Mouse (Mus musculus) forebrain, embryonic 13.5 days (tissue): Measurements from ENCODE around the gene Anks3. TPM values are rescaled to one million over a fixed set of nuclear protein-coding genes. Genes with fewer than 3 reads are reported as not detected.

Experiments used
- ATAC-seq: fragments of 200-750 bp; cut with Nextera tagmentation; 2 replicates; pipeline ENCODE4 v1.8.0; 2017
- H3K27ac ChIP-seq: fragments of 300-500 bp; sonication (generic); 2 replicates; pipeline ENCODE4 v1.5.1; 2015; ENCODE audit warnings: inconsistent platforms, mild to moderate bottlenecking, moderate library complexity
- H3K27me3 ChIP-seq: fragments of 300-500 bp; sonication (generic); 2 replicates; pipeline ENCODE4 v1.6.1; 2015; ENCODE audit warnings: mild to moderate bottlenecking, inconsistent platforms
- H3K36me3 ChIP-seq: fragments of 300-500 bp; sonication (generic); 2 replicates; pipeline ENCODE4 v1.6.1; 2015; ENCODE audit warnings: mild to moderate bottlenecking, inconsistent platforms; ENCODE audit not compliant: poor library complexity, severe bottlenecking
- H3K4me1 ChIP-seq: fragments of 300-500 bp; sonication (generic); 2 replicates; pipeline ENCODE4 v1.6.1; 2015; ENCODE audit warnings: inconsistent platforms
- H3K4me2 ChIP-seq: fragments of 300-500 bp; sonication (generic); 2 replicates; pipeline ENCODE4 v1.6.1; 2015; ENCODE audit warnings: inconsistent platforms, mild to moderate bottlenecking, moderate library complexity
- H3K4me3 ChIP-seq: fragments of 300-500 bp; sonication (generic); 2 replicates; pipeline ENCODE4 v1.5.1; 2015; ENCODE audit warnings: mild to moderate bottlenecking, inconsistent platforms
- H3K9ac ChIP-seq: fragments of 300-500 bp; sonication (generic); 2 replicates; pipeline ENCODE4 v1.6.1; 2015; ENCODE audit warnings: mild to moderate bottlenecking, inconsistent platforms
- H3K9me3 ChIP-seq: fragments of 300-500 bp; sonication (generic); replicated peaks from 2 replicates; pipeline ENCODE4 v1.6.1; 2016; ENCODE audit warnings: inconsistent platforms
- WGBS: fragments of 180-500 bp; shearing (Covaris S2); methylation state at CpG from one replicate; pipeline ENCODE4 v1.1.7; 2015; 5-methylcytosine and 5-hydroxymethylcytosine counted together
- polyA plus RNA-seq: library from polyadenylated mRNA; unstranded; fragments of >200 nt; fragmentation: Nextera tagmentation; extraction: Ambion mirVana; gene quantifications from 2 replicates; pipeline ENCODE4 v1.2.1, GENCODE M21; 2015

The Anks3 gene
- polyA plus RNA-seq, 1 experiment from 2014 or later, result 64.1 TPM

DNA sequence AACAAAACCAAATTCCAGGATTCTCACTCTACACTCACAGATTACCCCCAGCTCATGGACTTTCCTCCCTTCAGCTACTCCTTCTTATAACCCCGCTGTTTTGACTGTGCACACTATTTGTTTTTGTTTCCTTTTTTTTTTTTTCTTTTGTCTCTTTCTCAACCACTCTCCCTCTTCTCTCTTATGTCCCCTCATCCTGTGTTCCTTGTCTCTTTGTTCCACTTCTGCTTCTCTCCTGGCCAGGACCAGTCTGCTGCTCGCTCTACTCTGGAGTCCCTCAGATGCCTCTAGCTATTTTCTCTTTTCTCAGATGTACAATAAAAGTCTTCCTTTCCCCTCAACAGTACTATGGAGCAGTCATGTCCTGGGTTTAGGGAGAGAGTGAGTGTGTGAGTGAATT lies 61.6 kb downstream of the Anks3 start:
- no peak overlapping the region for H3K27ac ChIP-seq
- no peak for ATAC-seq
- no peak overlapping the region for H3K4me3 ChIP-seq
- H3K4me1 ChIP-seq, result peaks cover 5% of the 10 kb centered on the region; the same call in 1 of the 2 replicates
- no peak overlapping the region for H3K9ac ChIP-seq
- no peaks in the 10 kb centered on the region for H3K9me3 ChIP-seq
- WGBS, result 83% methylated on average over 2 of the region's 2 CpGs
- H3K4me2 ChIP-seq, result no peak overlapping the region
- no peaks in the 10 kb centered on the region for H3K27me3 ChIP-seq
- H3K36me3 ChIP-seq, result peaks cover 1% of the 10 kb centered on the region; the same call in 1 of the 2 replicates

DNA sequence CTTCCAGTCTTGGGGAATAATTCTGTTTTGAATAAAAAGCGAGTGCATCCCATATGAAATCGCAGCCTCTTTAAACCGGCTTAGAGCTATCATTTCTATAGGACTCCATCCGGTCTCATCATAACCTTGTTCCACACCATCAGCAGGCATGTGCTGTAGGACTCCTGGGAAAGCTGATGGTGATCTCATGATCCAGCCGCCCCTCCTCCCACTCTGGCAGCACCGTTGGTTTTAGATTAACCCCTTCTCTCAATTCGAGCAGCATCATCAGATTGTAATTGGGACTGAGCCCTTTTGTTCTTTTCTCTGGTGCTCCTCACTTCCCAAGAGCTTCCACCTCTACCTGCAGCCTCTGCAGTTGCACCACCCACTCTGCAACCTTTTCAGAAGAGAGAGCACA lies 62.8 kb downstream of the Anks3 start:
- H3K27me3 ChIP-seq, result no peaks in the 10 kb centered on the region
- no peak for ATAC-seq
- H3K36me3 ChIP-seq, result no peaks in the 10 kb centered on the region
- H3K9ac ChIP-seq, result no peak overlapping the region
- H3K9me3 ChIP-seq, result no peaks in the 10 kb centered on the region
- H3K4me3 ChIP-seq, result no peak overlapping the region
- 65% methylated on average over 7 of the region's 7 CpGs for WGBS
- no peak overlapping the region for H3K27ac ChIP-seq
- no peak overlapping the region for H3K4me2 ChIP-seq
- H3K4me1 ChIP-seq, result peaks cover 5% of the 10 kb centered on the region; the same call in 1 of the 2 replicates

DNA sequence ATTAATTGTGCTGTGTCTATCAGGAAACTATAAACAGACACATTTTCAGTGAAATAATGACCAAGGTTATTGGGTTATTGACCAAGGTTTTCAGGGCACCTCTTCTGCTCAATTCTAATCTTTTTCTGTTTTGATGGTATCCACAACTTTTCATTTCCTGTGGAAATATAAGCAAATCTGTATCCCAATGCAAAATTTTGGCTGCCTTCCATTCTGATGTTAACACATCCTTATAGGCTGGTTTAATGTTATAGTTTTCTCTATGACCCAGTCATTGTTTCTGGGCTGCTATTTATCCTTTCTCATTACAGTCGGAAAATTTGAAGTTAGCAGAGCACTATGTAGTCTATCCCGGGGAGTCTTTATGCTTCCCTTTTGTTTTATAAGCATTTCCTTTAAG lies 64.3 kb downstream of the Anks3 start:
- no peak overlapping the region for H3K4me2 ChIP-seq
- no peak overlapping the region for H3K4me3 ChIP-seq
- H3K9ac ChIP-seq, result no peak overlapping the region
- H3K27me3 ChIP-seq, result no peaks in the 10 kb centered on the region
- no peaks in the 10 kb centered on the region for H3K36me3 ChIP-seq
- ATAC-seq, result no peak
- no peak overlapping the region for H3K27ac ChIP-seq
- peaks cover 5% of the 10 kb centered on the region; the same call in 1 of the 2 replicates for H3K4me1 ChIP-seq
- H3K9me3 ChIP-seq, result no peaks in the 10 kb centered on the region
- 85% methylated on average over 2 of the region's 2 CpGs for WGBS

DNA sequence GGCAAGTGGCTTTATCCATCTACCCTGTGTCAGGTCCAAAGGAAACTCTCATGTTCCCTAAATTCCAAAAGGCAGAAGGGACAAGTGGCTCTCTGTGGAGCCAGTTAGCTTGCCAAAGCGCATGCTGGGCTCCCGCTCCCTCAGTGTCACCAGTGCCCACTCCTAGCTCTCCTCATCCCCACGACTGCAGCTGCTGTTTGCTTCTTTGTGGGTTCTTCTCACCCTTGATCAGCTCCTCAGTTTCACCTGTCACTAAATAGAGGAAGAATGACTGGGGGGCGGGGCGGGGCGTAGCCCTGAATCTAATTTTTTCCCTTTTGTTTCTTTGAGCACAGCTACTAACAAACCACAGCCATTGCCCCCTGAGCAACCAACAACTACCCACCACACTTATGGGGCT lies 65.1 kb downstream of the Anks3 start:
- no peaks in the 10 kb centered on the region for H3K9me3 ChIP-seq
- H3K4me2 ChIP-seq, result no peak overlapping the region
- H3K4me1 ChIP-seq, result peaks cover 5% of the 10 kb centered on the region; the same call in 1 of the 2 replicates
- H3K9ac ChIP-seq, result no peak overlapping the region
- no peak for ATAC-seq
- H3K27me3 ChIP-seq, result no peaks in the 10 kb centered on the region
- no peak overlapping the region for H3K4me3 ChIP-seq
- no peak overlapping the region for H3K27ac ChIP-seq
- H3K36me3 ChIP-seq, result no peaks in the 10 kb centered on the region
- WGBS, result 81% methylated on average over 6 of the region's 6 CpGs

DNA sequence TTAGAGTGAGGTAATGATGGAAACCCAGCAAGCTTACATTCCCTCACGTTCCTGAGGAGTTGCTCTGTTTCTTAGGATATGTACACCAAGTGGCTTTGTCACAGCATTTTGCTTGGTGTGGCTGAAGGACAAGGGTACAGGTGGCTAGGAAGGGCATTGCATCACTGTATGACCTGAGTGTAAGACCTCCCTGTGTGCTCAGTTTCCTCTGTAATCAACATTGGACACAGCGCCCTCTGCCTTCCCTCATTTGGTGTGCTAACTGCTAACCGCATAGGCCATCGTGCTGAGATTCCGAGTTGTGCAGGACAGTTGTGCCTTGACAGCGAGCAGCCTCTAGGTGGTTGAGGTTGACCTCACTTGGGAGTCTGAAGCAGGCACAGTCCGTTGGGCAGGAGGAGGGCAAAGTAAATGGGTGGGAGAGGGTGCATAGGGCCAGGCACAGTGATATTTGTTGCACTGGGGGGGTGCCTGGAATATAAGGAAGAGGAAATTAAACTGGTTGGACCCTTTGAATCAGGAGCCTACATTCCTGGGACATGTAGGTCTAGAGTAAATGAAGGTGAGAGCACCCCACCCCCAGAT lies 66.8 kb downstream of the Anks3 start:
- ATAC-seq, result no peak
- no peak overlapping the region for H3K9ac ChIP-seq
- H3K36me3 ChIP-seq, result no peaks in the 10 kb centered on the region
- no peak overlapping the region for H3K4me3 ChIP-seq
- peaks cover 5% of the 10 kb centered on the region; the same call in 1 of the 2 replicates for H3K4me1 ChIP-seq
- no peaks in the 10 kb centered on the region for H3K27me3 ChIP-seq
- H3K9me3 ChIP-seq, result no peaks in the 10 kb centered on the region
- H3K27ac ChIP-seq, result no peak overlapping the region
- no peak overlapping the region for H3K4me2 ChIP-seq
- WGBS, result 46% methylated on average over 7 of the region's 7 CpGs

DNA sequence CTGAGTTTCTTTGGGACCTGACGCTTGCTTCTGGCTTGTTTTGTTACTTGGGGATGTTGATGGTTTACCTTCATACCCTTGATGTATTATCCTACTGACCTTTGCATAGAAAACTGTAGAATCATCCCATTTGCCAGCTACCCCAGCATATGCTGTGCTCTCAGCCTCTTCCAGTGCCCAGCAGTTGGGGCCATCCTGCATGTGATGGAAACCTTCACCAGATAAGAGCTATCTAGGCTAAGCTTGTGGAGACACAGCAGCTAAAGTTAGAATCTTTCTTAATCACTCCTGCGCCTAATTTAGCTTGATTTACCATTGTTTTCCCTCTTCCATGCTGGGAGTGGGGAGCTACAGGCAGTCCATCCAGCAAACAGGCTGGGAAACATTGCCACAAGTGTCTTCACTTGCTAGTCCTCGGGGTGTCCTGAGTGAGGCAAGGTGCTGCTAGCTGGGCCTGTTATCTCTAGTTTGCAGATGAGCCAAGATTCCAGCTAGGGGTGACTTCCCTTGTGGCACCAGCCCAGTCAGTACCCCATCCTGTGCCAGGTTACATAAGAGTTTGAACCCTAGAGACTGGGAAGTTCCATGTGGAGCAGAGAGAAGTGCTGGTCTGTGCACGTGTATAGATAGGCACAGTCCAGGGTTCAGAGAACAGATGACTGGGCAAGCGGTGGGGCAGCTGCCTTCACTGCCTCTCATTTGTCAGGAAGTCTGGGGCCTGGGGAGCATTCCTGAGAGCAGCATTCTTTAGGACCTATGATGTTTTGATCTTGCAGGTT lies 67.6 kb downstream of the Anks3 start:
- H3K9me3 ChIP-seq, result no peaks in the 10 kb centered on the region
- H3K4me1 ChIP-seq, result peaks cover 5% of the 10 kb centered on the region; the same call in 1 of the 2 replicates
- no peaks in the 10 kb centered on the region for H3K36me3 ChIP-seq
- 82% methylated on average over 5 of the region's 5 CpGs for WGBS
- H3K27me3 ChIP-seq, result no peaks in the 10 kb centered on the region
- H3K4me2 ChIP-seq, result no peak overlapping the region
- no peak overlapping the region for H3K4me3 ChIP-seq
- H3K9ac ChIP-seq, result no peak overlapping the region
- no peak overlapping the region for H3K27ac ChIP-seq
- no peak for ATAC-seq

DNA sequence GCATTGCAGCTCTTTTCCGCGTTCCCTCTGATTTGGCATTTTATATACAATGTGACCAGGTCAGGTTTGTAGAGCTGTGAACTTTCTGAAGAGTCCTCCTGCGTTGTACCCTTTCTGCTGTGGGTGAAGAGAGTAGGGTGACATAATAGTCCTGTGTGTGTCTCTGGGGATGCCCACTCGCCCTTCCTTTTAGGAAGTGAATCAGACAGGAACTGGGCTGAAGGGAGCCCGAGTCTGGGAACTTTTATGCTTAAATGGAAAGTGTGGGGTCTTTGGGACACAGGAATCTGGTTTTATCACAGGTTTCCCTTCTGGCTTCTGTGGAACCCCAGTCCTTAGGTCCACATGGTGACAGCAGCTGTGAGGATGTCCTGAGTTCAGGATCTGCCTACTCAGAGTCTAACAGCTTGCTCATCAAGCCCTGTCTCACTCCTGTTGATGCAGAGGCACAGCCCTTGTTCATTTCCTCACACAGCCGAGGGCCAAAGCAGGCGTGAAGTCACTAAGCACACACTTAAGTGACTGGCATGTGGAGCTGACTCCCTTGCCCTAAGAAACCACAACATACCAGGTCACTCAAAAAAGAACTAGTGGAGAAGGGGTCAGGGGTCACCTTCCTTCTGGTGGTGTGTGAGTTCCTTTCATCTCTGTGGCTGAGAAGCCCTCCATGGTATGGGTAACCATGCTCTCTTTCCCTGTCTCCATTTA lies 69.7 kb downstream of the Anks3 start:
- no peak overlapping the region for H3K27ac ChIP-seq
- no peak overlapping the region for H3K4me3 ChIP-seq
- no peak overlapping the region for H3K9ac ChIP-seq
- no peaks in the 10 kb centered on the region for H3K27me3 ChIP-seq
- ATAC-seq, result no peak
- 85% methylated on average over 7 of the region's 7 CpGs for WGBS
- H3K4me2 ChIP-seq, result no peak overlapping the region
- no peaks in the 10 kb centered on the region for H3K36me3 ChIP-seq
- no peaks in the 10 kb centered on the region for H3K9me3 ChIP-seq
- no peaks in the 10 kb centered on the region; the same call in 1 of the 2 replicates for H3K4me1 ChIP-seq

DNA sequence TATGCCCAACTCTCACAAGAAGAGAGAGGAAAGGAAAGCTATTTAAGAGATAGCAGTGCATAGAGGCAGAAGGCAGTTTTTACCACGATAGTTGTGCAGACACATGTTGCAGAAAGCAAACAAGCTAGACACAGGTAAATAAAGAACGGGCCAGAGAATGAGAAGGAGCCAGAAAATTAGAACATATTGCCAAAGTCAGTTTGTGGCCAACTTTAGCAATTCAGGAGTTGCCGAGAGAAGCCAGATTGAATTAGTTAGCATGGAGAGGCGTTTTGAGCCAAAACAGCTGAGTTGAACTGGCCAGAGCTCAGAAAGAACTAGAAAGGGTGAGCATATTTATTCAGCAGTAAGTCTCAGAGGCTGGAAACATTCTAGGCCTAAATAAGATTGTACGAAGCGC lies 71.8 kb downstream of the Anks3 start:
- no peak overlapping the region for H3K9ac ChIP-seq
- H3K9me3 ChIP-seq, result no peaks in the 10 kb centered on the region
- no peaks in the 10 kb centered on the region for H3K27me3 ChIP-seq
- 91% methylated on average over 6 of the region's 6 CpGs for WGBS
- H3K27ac ChIP-seq, result no peak overlapping the region
- no peak overlapping the region for H3K4me2 ChIP-seq
- peaks cover 17% of the 10 kb centered on the region for H3K4me1 ChIP-seq
- ATAC-seq, result no peak
- H3K4me3 ChIP-seq, result no peak overlapping the region
- no peaks in the 10 kb centered on the region for H3K36me3 ChIP-seq

Other genes starting within 250 kb of the Anks3 start
- 158 and 173 TPM in 2 replicates for gene Nmral1, start 244.8 kb downstream of the Anks3 start, polyA plus RNA-seq
- 77.0 and 85.1 TPM in 2 replicates for gene Hmox2, start 237.8 kb downstream of the Anks3 start, polyA plus RNA-seq
- gene Cdip1, start 173.9 kb downstream of the Anks3 start, polyA plus RNA-seq, result 92.2 and 103 TPM in 2 replicates
- gene 4930562C15Rik, start 128.8 kb downstream of the Anks3 start, polyA plus RNA-seq, result 0.37 and 0.39 TPM in 2 replicates
- gene Ubald1, start 83.9 kb downstream of the Anks3 start, polyA plus RNA-seq, result 33.9 and 35.1 TPM in 2 replicates
- gene Mgrn1, start 78.0 kb downstream of the Anks3 start, polyA plus RNA-seq, result 79.0 and 86.4 TPM in 2 replicates
- gene Nudt16l1, start 25.4 kb downstream of the Anks3 start, polyA plus RNA-seq, result 134 and 142 TPM in 2 replicates
- not detected in 2 replicates for gene Sept12, start 33.6 kb upstream of the Anks3 start, polyA plus RNA-seq
- gene Smim22, start 43.1 kb upstream of the Anks3 start, polyA plus RNA-seq, result 1.5 TPM in 1 of 2 replicates, not detected in the other
- 88.1 and 102 TPM in 2 replicates for gene Rogdi, start 49.3 kb upstream of the Anks3 start, polyA plus RNA-seq
- gene Glyr1, start 85.7 kb upstream of the Anks3 start, polyA plus RNA-seq, result 188 and 207 TPM in 2 replicates
- gene Ubn1, start 85.9 kb upstream of the Anks3 start, polyA plus RNA-seq, result 18.0 and 18.2 TPM in 2 replicates
- 0.13 TPM in 2 replicates for gene Ppl, start 168.2 kb upstream of the Anks3 start, polyA plus RNA-seq
- 0.10 and 0.18 TPM in 2 replicates for gene Sec14l5, start 182.9 kb upstream of the Anks3 start, polyA plus RNA-seq
- gene Nagpa, start 239.8 kb upstream of the Anks3 start, polyA plus RNA-seq, result 8.5 and 9.4 TPM in 2 replicates